Mouse (Mus musculus): Measurements from ENCODE around the gene Ltb. TPM values are rescaled to one million over a fixed set of nuclear protein-coding genes. Genes with fewer than 3 reads are reported as not detected.

Gene Ltb
- total and polyA plus RNA-seq, 3 experiments, result 1.1 to 1.5 TPM; not detected in 1

- TF ChIP-seq BHLHE40 (IDR thresholded peaks at IDR 0.05; ENCODE audit: borderline replicate concordance, low read depth, low read length) (no peak), TCF12 (IDR thresholded peaks at IDR 0.05; ENCODE audit: low read depth, low read length) (peak; percentile 83), CTCF (IDR thresholded peaks at IDR 0.05 in 2 of 3, conservative IDR thresholded peaks at IDR 0.05 in 1 of 3; ENCODE audit: control insufficient read depth in 1 of 3, insufficient read depth in 1 of 3, low read depth in 2 of 3, low read length in 3 of 3, poor library complexity in 1 of 3, severe bottlenecking in 1 of 3) (peak in 1 of 3 experiments; percentile 9; a peak in 1 of 6 replicates), HCFC1 (IDR thresholded peaks at IDR 0.05; ENCODE audit: low read depth, low read length) (peak; percentile 98), GATA1 (IDR thresholded peaks at IDR 0.05; ENCODE audit: low read depth, low read length) (peak; percentile 15; the same call in 1 of the 2 replicates), USF1 (IDR thresholded peaks at IDR 0.05; ENCODE audit: low read depth, low read length) (peak; percentile 62), RCOR1 (IDR thresholded peaks at IDR 0.05; ENCODE audit: low read depth, low read length) (peak; percentile 55), RAD21 (IDR thresholded peaks at IDR 0.05; ENCODE audit: low read depth, low read length) (no peak), CHD1 (IDR thresholded peaks at IDR 0.05; ENCODE audit: low read depth, low read length) (peak; percentile 68; the same call in 1 of the 2 replicates), SMC3 (IDR thresholded peaks at IDR 0.05; ENCODE audit: low read depth, low read length) (peak; percentile 40), NRF1 (IDR thresholded peaks at IDR 0.05; ENCODE audit: insufficient read depth, low read depth, low read length, poor library complexity, severe bottlenecking) (peak; percentile 61; the same call in 1 of the 2 replicates), USF2 (IDR thresholded peaks at IDR 0.05; ENCODE audit: borderline replicate concordance in 1 of 2, insufficient read depth in 1 of 2, low read depth in 1 of 2, low read length in 2 of 2) (no peak), SIN3A (IDR thresholded peaks at IDR 0.05; ENCODE audit: low read length) (peak; percentile 96), MAZ (IDR thresholded peaks at IDR 0.05; ENCODE audit: low read depth, low read length) (peak; percentile 97)
These were observed 41.6 kb downstream of the Ltb start, which contains the start of gene Nfkbil1 (continued) for GRCm38 (mm10) chr17:35235614-35236389.

GRCm38 (mm10) chr17:35236390-35236746 lies 42.1 kb downstream of the Ltb start:
- peak overlapping the region; percentile 63 to 94 for H3K4me3 ChIP-seq (ENCODE audit: control insufficient read depth in 1 of 2, insufficient read depth in 1 of 2, low read depth in 2 of 2, low read length in 2 of 2)
- H3K36me3 ChIP-seq (ENCODE audit: control insufficient read depth in 1 of 2, insufficient read depth in 2 of 2, low read length in 2 of 2), result peaks cover 3 to 14% of the 10 kb centered on the region in 2 experiments; a peak in 2 of 4 replicates
- H3K27ac ChIP-seq (ENCODE audit: control insufficient read depth, low read depth, low read length), result peak overlapping the region; percentile 98
- peak; percentile 94 for DNase-seq (ENCODE audit: low read depth, low spot score)
- peaks cover 19% of the 10 kb centered on the region for H3K79me2 ChIP-seq (ENCODE audit: control insufficient read depth, insufficient read depth, low read length, poor library complexity)
- H3K27me3 ChIP-seq (ENCODE audit: control insufficient read depth in 1 of 2, insufficient read depth in 2 of 2, low read length in 2 of 2), result no peaks in the 10 kb centered on the region
- peak overlapping the region; percentile 86 for H3K9ac ChIP-seq (ENCODE audit: control insufficient read depth, low read depth, low read length, poor library complexity, severe bottlenecking)
- H3K9me3 ChIP-seq (replicated peaks; ENCODE audit: insufficient read depth, low read length), result no peaks in the 10 kb centered on the region
- H3K4me1 ChIP-seq (ENCODE audit: control insufficient read depth in 1 of 2, insufficient read depth in 2 of 2, low read length in 2 of 2), result peaks cover 5 to 18% of the 10 kb centered on the region in 2 experiments; a peak in 3 of 4 replicates
- TF ChIP-seq TAL1 (IDR thresholded peaks at IDR 0.05; ENCODE audit: low read length) (no peak), MYC (IDR thresholded peaks at IDR 0.05; ENCODE audit: low read depth, low read length) (no peak; the same call in 1 of the 2 replicates), BHLHE40 (IDR thresholded peaks at IDR 0.05; ENCODE audit: borderline replicate concordance, low read depth, low read length) (0 out of 2 replicates have a peak, but pooled peaks have one; percentile 18), MEF2A (IDR thresholded peaks at IDR 0.05; ENCODE audit: extremely low read depth, insufficient replicate concordance, low read depth, low read length, poor library complexity, severe bottlenecking) (no peak), ZNF384 (IDR thresholded peaks at IDR 0.05; ENCODE audit: low read depth, low read length) (peak; percentile 41), MYB (IDR thresholded peaks at IDR 0.05; ENCODE audit: low read depth, low read length) (no peak), E2F4 (IDR thresholded peaks at IDR 0.05; ENCODE audit: borderline replicate concordance, low read depth, low read length) (no peak), KAT2A (conservative IDR thresholded peaks at IDR 0.05; ENCODE audit: low read depth, low read length) (no peak), SMC3 (IDR thresholded peaks at IDR 0.05; ENCODE audit: low read depth, low read length) (peak; percentile 92), ZKSCAN1 (IDR thresholded peaks at IDR 0.05; ENCODE audit: low read depth, low read length) (no peak), NRF1 (IDR thresholded peaks at IDR 0.05; ENCODE audit: insufficient read depth, low read depth, low read length, poor library complexity, severe bottlenecking) (no peak), POLR2AphosphoS5 (IDR thresholded peaks at IDR 0.05; ENCODE audit: borderline replicate concordance, low read depth, low read length) (no peak), MAFK (IDR thresholded peaks at IDR 0.05; ENCODE audit: borderline replicate concordance, low read depth, low read length) (no peak), MAZ (IDR thresholded peaks at IDR 0.05; ENCODE audit: low read depth, low read length) (no peak), RAD21 (IDR thresholded peaks at IDR 0.05; ENCODE audit: low read depth, low read length) (peak; percentile 96), POLR2AphosphoS2 (IDR thresholded peaks at IDR 0.05; ENCODE audit: low read length) (no peak), TBP (IDR thresholded peaks at IDR 0.05; ENCODE audit: low read depth, low read length) (no peak), SIN3A (IDR thresholded peaks at IDR 0.05; ENCODE audit: low read length) (no peak), ZC3H11A (IDR thresholded peaks at IDR 0.05; ENCODE audit: low read depth, low read length) (peak; percentile 77), CTCF (IDR thresholded peaks at IDR 0.05 in 2 of 3, conservative IDR thresholded peaks at IDR 0.05 in 1 of 3; ENCODE audit: control insufficient read depth in 1 of 3, insufficient read depth in 1 of 3, low read depth in 2 of 3, low read length in 3 of 3, poor library complexity in 1 of 3, severe bottlenecking in 1 of 3) (peak; percentile 92 to 97 (median 96)), GATA1 (IDR thresholded peaks at IDR 0.05; ENCODE audit: low read depth, low read length) (no peak), CHD2 (IDR thresholded peaks at IDR 0.05; ENCODE audit: low read length) (no peak), USF2 (IDR thresholded peaks at IDR 0.05; ENCODE audit: borderline replicate concordance in 1 of 2, insufficient read depth in 1 of 2, low read depth in 1 of 2, low read length in 2 of 2) (no peak), MAX (IDR thresholded peaks at IDR 0.05; ENCODE audit: low read length) (no peak; the same call in 1 of the 2 replicates), ZMIZ1 (IDR thresholded peaks at IDR 0.05; ENCODE audit: low read depth, low read length) (no peak)
